Mouse (Mus musculus) myocyte (in vitro differentiated cells): Measurements from ENCODE around the gene Rgs9.

Experiments used
- CEBPB ChIP-seq: IDR thresholded peaks from 2 replicates; pipeline ENCODE4 v1.6.1; 2011; ENCODE audit warnings: mild to moderate bottlenecking, moderate library complexity; ENCODE audit not compliant: poor library complexity, insufficient read depth, severe bottlenecking
- E2F4 ChIP-seq: IDR thresholded peaks from one replicate; pipeline ENCODE4 v1.6.1; 2011; ENCODE audit warnings: mild to moderate bottlenecking, control low read depth, moderate library complexity; ENCODE audit not compliant: insufficient read depth
- MAX ChIP-seq: IDR thresholded peaks from one replicate; pipeline ENCODE4 v1.6.1; 2011; ENCODE audit warnings: low read depth, mild to moderate bottlenecking, control low read depth
- MYOD1 ChIP-seq, 3 experiments: IDR thresholded peaks; one replicate each; pipeline ENCODE4 v1.6.1; 2011; ENCODE audit warnings: control low read depth in 2 of 3, low read depth in 2 of 3, mild to moderate bottlenecking in 2 of 3, moderate library complexity in 1 of 3; ENCODE audit not compliant: insufficient read length in 2 of 3, control insufficient read depth in 1 of 3
- MYOG ChIP-seq, 3 experiments: IDR thresholded peaks; one replicate each; pipeline ENCODE4 v1.6.1; 2011; ENCODE audit warnings: control low read depth in 2 of 3, low read depth in 2 of 3, mild to moderate bottlenecking in 2 of 3; ENCODE audit not compliant: insufficient read length in 2 of 3, control insufficient read depth in 1 of 3, insufficient read depth in 1 of 3
- POLR2A ChIP-seq: IDR thresholded peaks from one replicate; pipeline ENCODE4 v1.6.1; 2011; ENCODE audit warnings: low read depth, mild to moderate bottlenecking, control low read depth, moderate library complexity; ENCODE audit not compliant: insufficient read length
- POLR2AphosphoS2 ChIP-seq: IDR thresholded peaks from one replicate; pipeline ENCODE4 v1.6.1; 2011; ENCODE audit warnings: low read depth, control low read depth; ENCODE audit not compliant: insufficient read length
- REST ChIP-seq: IDR thresholded peaks from one replicate; pipeline ENCODE4 v1.6.1; 2011; ENCODE audit warnings: mild to moderate bottlenecking, control low read depth, moderate library complexity; ENCODE audit not compliant: insufficient read depth, insufficient read length
- SRF ChIP-seq: IDR thresholded peaks from one replicate; pipeline ENCODE4 v1.6.1; 2011; ENCODE audit warnings: low read depth; ENCODE audit not compliant: control insufficient read depth, insufficient read length
- TCF12 ChIP-seq: IDR thresholded peaks from one replicate; pipeline ENCODE4 v1.6.1; 2011; ENCODE audit warnings: mild to moderate bottlenecking, control low read depth; ENCODE audit not compliant: poor library complexity, insufficient read depth, severe bottlenecking
- TCF3 ChIP-seq: IDR thresholded peaks from one replicate; pipeline ENCODE4 v1.6.1; 2011; ENCODE audit warnings: low read depth, control low read depth; ENCODE audit not compliant: insufficient read length
- USF1 ChIP-seq: IDR thresholded peaks from one replicate; pipeline ENCODE4 v1.6.1; 2011; ENCODE audit warnings: low read depth, mild to moderate bottlenecking, control low read depth, moderate library complexity

DNA sequence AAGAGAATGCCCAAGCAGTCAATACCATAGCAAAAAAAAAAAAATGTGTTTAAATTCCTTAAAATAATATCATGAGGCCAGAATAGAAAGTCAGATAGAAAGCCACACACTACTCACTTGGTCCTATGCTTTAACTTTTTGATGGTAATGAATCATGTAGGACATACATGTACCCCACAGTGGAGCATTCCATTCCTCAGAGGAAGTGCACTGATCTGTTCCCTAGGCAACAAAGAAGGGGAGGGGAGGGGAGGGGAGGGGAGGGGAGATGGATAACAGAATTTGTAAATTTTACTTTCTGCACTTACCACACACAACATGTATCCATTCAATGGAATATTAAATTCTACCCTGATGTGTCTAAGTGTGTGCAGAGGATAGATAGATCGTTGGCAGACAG, 91.9 kb downstream of the Rgs9 start:
- no peak for TF ChIP-seq E2F4
- no peak for TF ChIP-seq CEBPB
- no peak for TF ChIP-seq POLR2A
- TF ChIP-seq TCF12 = no peak
- TF ChIP-seq USF1 = no peak
- no peak for TF ChIP-seq MAX
- TF ChIP-seq POLR2AphosphoS2 = no peak
- TF ChIP-seq REST = no peak
- no peak for TF ChIP-seq MYOG (IDR thresholded peaks at IDR 0.05; ENCODE audit: control insufficient read depth in 1 of 3, insufficient read depth in 1 of 3, insufficient read length in 2 of 3, low read depth in 2 of 3)
- TF ChIP-seq MYOD1 (IDR thresholded peaks at IDR 0.05; ENCODE audit: control insufficient read depth in 1 of 3, insufficient read length in 2 of 3, low read depth in 2 of 3) = no peak
- no peak for TF ChIP-seq TCF3
- no peak for TF ChIP-seq SRF
